Mouse (Mus musculus): ENCODE results near the gene Gm21974. TPM values are rescaled to one million over a fixed set of nuclear protein-coding genes. Genes with fewer than 3 reads are reported as not detected.
A peak's percentile ranks its signal among the peaks of the same experiment; 100 is the strongest.
"Not testable (repeated sequence)": the region's sequence is repeated elsewhere in the genome, so short reads cannot be mapped to it uniquely, and the experiment has no call there.

Gm21974 gene
- total RNA-seq (2014; fragmentation: Nextera tagmentation), result not detected in 2 replicates
- not detected in 2 replicates for total RNA-seq (2017)

GRCm38 (mm10) chr7:127895442-127895841, at the start of gene Gm21974, which contains the start of gene Vkorc1:
Gm21974 (minus strand) TSS chr7:127895454.
Vkorc1 (minus strand) TSS chr7:127895617.
- ATAC-seq (replicated peaks; ENCODE audit: low FRiP score, low TSS enrichment, poor library complexity, severe bottlenecking), result peak; percentile 96

- no peak for ATAC-seq (replicated peaks; ENCODE audit: low FRiP score, low TSS enrichment, poor library complexity, severe bottlenecking)
Observed at GRCm38 (mm10) chr7:127944614-127945013, 49.4 kb upstream of the Gm21974 start.

- ATAC-seq (replicated peaks; ENCODE audit: low FRiP score, low TSS enrichment, poor library complexity, severe bottlenecking), result not testable (repeated sequence)
Observed at GRCm38 (mm10) chr7:127942097-127942496, 46.8 kb upstream of the Gm21974 start.

- ATAC-seq (replicated peaks; ENCODE audit: low FRiP score, low TSS enrichment, poor library complexity, severe bottlenecking), result no peak
Observed at GRCm38 (mm10) chr7:127936216-127936884, 41.1 kb upstream of the Gm21974 start.

- peak; percentile 13 for ATAC-seq (replicated peaks; ENCODE audit: low FRiP score, low TSS enrichment, poor library complexity, severe bottlenecking)
Observed at GRCm38 (mm10) chr7:127935748-127936159, 40.5 kb upstream of the Gm21974 start.

- ATAC-seq (replicated peaks; ENCODE audit: low FRiP score, low TSS enrichment, poor library complexity, severe bottlenecking), result peak; percentile 96
Observed at GRCm38 (mm10) chr7:127935028-127935722, 39.9 kb upstream of the Gm21974 start.

- ATAC-seq (replicated peaks; ENCODE audit: low FRiP score, low TSS enrichment, poor library complexity, severe bottlenecking), result no peak
Observed at GRCm38 (mm10) chr7:127934075-127934474, 38.8 kb upstream of the Gm21974 start.

- ATAC-seq (replicated peaks; ENCODE audit: low FRiP score, low TSS enrichment, poor library complexity, severe bottlenecking), result no peak
Observed at GRCm38 (mm10) chr7:127932273-127933031, 37.2 kb upstream of the Gm21974 start.

- ATAC-seq (replicated peaks; ENCODE audit: low FRiP score, low TSS enrichment, poor library complexity, severe bottlenecking), result no peak
Observed at GRCm38 (mm10) chr7:127931351-127932135, 36.3 kb upstream of the Gm21974 start.

- no peak for ATAC-seq (replicated peaks; ENCODE audit: low FRiP score, low TSS enrichment, poor library complexity, severe bottlenecking)
Observed at GRCm38 (mm10) chr7:127930636-127931035, 35.4 kb upstream of the Gm21974 start.

- no peak for ATAC-seq (replicated peaks; ENCODE audit: low FRiP score, low TSS enrichment, poor library complexity, severe bottlenecking)
Observed at GRCm38 (mm10) chr7:127929923-127930322, 34.7 kb upstream of the Gm21974 start, which contains the start of gene Prss8. Prss8 (minus strand) TSS chr7:127930104.

GRCm38 (mm10) chr7:127928596-127928995, 33.3 kb upstream of the Gm21974 start:
- no peak for ATAC-seq (replicated peaks; ENCODE audit: low FRiP score, low TSS enrichment, poor library complexity, severe bottlenecking)

GRCm38 (mm10) chr7:127927726-127928125, 32.5 kb upstream of the Gm21974 start:
- ATAC-seq (replicated peaks; ENCODE audit: low FRiP score, low TSS enrichment, poor library complexity, severe bottlenecking), result no peak

- ATAC-seq (replicated peaks; ENCODE audit: low FRiP score, low TSS enrichment, poor library complexity, severe bottlenecking), result no peak
Observed at GRCm38 (mm10) chr7:127926846-127927245, 31.6 kb upstream of the Gm21974 start.

- ATAC-seq (replicated peaks; ENCODE audit: low FRiP score, low TSS enrichment, poor library complexity, severe bottlenecking), result no peak
Observed at GRCm38 (mm10) chr7:127926066-127926465, 30.8 kb upstream of the Gm21974 start.

GRCm38 (mm10) chr7:127925252-127925651, 30.0 kb upstream of the Gm21974 start:
- no peak for ATAC-seq (replicated peaks; ENCODE audit: low FRiP score, low TSS enrichment, poor library complexity, severe bottlenecking)

- no peak for ATAC-seq (replicated peaks; ENCODE audit: low FRiP score, low TSS enrichment, poor library complexity, severe bottlenecking)
Observed at GRCm38 (mm10) chr7:127923714-127924113, 28.5 kb upstream of the Gm21974 start.

- ATAC-seq (replicated peaks; ENCODE audit: low FRiP score, low TSS enrichment, poor library complexity, severe bottlenecking), result no peak
Observed at GRCm38 (mm10) chr7:127922451-127923275, 27.4 kb upstream of the Gm21974 start.

Measured in megakaryocyte-erythroid progenitor cell, adult 5-6 weeks (primary cell).